Mouse (Mus musculus): Measurements from ENCODE around the gene Fshr.
"Not testable (repeated sequence)": the region's sequence is repeated elsewhere in the genome, so short reads cannot be mapped to it uniquely, and the experiment has no call there.

GRCm38 (mm10) chr17:89159343-89159742 is 41.1 kb downstream of the Fshr start:
- not testable (repeated sequence) for TF ChIP-seq CTCF (IDR thresholded peaks at IDR 0.05; ENCODE audit: control insufficient read depth, insufficient read depth, low read length); POLR2A (IDR thresholded peaks at IDR 0.05; ENCODE audit: borderline replicate concordance, control insufficient read depth, low read depth, low read length)

All from bone marrow, adult 2 months (tissue).